Mouse (Mus musculus) frontal cortex, postnatal 10 days (tissue): ENCODE results near the gene Gatad2a.
A peak's percentile ranks its signal among the peaks of the same experiment; 100 is the strongest.

Experiments used
- DNase-seq, 2 experiments: peaks; one replicate each; pipeline ENCODE4 v3.0.0; 2022; ENCODE audit warnings: low spot score in 2 of 2, mixed read lengths in 1 of 2

Gatad2a gene

DNA sequence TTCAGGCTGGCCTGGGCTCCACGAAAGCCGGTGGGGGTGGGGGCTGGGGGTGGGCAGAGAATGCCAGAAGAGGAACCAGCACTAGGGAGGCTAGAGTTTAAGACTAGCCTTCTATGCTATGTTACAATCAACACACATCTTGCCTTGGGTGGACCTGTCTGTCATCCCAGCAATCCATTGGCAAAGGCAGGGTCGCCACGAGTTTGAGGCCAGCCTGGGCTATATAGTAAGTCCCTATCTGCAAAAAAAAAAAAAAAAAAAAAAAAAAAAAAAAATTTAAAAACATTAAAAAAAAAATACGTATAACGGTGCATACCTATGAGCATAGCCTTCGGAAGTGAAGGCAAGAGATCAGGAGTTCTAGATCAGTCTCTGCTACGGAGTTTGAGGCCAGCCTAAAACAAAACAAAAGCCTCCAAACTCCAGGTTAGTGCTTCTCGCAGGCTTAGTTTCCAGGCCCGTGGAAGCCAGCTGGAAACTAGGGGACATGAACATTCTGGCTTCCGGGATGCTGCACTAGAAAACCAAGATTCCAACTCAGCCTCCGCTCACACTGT lies 95.2 kb downstream of the Gatad2a start:
- no peak for DNase-seq

DNA sequence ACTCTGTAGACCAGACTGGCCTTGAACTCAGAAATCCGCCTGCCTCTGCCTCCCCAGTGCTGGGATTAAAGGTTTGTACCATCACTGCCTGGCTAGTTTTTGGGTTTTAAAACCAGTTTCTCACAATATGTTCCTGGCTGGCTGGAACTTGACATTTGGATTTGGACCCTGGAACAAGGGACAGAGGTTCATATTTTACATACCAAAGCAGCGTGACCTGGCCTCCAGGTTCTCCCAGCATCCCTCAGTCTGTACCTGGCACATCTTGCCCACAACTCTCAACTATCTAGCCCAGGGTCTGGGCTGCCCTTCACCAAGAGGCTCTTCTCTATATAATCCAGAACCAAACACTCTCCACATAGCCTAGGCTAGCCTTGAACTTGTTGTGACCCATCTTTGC lies 96.3 kb downstream of the Gatad2a start:
- no peak for DNase-seq

DNA sequence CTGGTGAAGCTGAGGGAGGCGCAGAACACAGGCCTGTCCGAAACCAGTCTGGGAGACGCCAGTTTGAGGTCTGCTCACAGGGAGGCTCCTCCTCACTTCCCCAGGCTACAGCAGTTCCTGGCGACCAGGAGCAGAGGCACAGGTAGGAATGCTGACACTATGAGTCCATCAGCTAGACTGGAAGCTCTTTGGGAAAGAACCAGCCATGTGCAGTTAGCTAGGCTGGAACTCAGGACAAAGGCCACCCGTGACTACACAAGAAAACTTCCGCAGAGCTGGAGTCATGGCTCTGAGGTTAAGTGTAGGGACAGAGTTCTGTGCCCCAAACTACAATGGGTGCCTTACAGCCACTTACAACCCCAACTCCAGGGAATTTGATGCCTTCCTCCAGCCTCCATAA lies 98.3 kb downstream of the Gatad2a start:
- DNase-seq, result no peak

DNA sequence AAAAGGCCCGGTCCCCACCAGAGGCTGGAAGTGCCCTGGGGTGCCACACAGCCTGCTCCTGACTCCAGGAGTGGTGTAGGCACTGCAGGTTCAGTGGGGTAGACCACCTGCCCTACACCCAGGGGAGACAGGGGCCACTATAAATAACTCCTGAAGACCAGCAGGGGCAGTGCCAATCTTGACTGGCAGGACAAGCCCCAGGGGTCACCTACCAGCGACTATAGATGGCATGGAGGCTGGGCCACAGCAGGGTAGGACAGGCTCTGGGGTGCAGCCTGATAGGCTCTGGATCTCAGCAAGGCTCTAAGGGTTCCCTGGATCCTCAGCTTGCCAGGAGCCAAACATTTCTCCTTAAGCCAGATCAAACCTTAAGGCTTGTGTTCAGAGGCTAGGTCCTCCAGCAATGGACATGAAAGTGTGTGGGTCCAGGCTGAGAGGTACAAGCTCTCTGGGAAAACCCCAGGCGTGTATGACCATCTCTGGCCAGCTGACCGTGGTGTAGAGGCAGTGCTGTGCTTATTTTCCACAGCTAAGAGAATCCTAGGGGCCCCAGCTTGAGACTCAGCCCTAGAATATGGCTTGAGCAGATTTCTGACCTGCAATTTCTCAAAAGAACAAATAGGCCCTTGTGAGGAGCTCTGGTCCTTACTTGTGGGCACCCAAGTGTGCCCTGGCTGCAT lies 100.3 kb downstream of the Gatad2a start:
- DNase-seq, result no peak

DNA sequence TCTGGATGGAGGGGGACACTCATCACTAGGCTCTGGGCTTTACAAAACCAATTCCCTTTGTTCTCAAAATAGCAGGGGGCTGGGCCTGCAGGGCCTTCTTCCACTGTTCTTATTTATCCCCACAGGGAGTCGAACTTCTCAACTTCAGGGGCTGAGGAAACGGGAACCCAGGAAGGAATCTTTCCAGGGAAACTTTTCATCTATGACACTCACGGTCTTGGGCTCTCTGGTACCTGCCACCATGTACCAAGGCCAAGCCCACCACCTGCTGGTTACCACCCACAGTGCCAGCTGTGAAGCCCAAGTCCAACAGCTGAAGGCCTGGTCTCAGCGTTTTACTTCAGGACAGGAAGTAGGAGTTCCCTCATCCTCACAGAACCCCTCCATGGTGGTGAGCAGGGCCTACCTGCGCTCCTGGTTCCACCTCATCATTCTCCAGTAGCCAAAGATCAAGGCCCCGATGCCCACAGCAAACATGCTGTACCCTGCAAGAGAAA lies 101.3 kb downstream of the Gatad2a start:
- no peak for DNase-seq

DNA sequence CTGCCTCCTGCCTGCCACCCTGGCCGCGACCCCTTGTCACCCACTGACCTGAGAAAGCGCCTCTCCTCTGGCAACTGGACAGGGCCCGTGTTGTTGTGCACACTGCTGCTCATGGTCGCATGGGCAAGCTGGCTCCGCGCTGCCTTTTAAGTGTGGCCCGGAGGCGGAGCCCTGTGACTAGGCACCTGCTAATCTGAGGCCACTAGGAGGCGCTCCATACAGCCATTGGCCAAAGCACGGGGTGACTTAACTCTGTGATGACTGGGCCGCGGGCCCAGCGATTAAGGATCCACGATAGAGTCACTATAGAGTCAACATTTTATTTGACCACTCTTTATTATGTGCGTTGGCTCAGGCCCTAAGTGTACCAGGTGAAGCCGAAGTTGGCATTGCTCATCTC lies 102.3 kb downstream of the Gatad2a start:
- peak in 1 of 2 experiments; percentile 47 for DNase-seq

DNA sequence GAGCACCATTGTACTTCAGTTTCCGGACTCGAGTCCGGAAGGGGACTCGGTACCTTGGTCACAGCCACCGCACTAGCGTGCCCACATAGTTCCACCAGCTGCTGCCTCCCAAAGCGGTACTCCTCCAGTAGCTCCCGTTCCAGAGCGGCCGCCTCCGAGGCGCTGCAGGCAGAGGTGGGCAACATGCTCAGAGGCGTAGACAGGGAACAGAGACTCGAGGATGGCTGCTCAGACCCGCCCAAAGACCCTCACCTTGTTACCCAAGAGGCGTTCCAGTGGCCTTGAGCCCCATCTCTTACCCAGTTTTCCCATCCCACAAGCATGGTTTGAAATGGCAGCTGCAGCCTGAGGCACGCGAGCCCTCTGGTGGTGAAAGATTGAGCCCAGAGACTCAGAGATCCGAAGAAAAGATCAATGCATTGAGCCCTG lies 105.4 kb downstream of the Gatad2a start:
- peak in 1 of 2 experiments; percentile 63 for DNase-seq

DNA sequence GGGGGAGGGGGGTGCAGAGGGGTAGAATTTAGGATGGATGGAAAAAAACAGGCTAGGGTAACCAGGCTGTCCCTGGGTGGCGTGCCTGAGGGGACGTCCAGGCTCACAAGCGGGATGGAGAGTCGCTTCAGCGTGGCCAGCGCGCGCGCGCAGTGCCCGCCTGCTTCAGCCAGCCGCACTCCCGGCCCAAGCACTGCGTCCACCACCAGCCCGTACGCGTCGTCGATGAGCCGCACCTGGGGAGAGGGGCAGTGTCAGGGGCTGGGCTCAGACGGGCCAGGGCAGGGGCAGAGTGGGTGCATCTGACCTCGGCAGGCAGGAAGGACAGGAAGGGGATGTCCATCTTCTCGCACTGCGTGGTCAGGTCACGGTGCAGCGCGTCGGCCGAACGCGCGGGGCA lies 107.3 kb downstream of the Gatad2a start:
- DNase-seq, result no peak

DNA sequence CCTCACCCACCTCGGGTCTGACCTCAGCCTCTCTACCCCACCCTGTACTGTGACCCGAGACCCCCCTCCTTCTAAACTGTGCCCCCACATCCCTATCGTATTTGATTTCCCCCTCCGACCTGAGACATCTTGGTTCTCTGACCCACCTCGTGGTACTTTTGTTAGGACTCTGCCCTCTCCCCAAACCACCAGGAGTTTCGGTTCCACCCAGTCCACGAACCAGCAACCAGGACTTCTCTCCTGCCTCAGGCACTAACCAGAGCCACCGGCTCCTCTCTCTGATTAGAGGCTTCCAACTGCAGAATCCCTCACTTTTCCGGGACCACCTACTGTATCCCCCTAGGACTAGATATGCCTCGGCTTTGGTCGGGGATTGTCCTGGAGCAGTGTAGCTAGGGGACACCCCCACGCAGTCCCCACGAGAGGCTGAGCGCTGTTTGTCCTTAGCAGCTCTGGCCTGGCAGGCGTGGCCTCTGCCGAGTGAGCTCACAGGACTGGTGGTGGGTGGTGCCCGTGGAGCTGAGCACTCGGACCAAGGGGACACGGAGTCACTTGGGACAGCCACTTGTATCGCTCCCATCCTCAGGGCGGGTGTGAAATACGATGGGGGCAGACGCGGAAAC lies 107.8 kb downstream of the Gatad2a start:
- DNase-seq, result no peak

DNA sequence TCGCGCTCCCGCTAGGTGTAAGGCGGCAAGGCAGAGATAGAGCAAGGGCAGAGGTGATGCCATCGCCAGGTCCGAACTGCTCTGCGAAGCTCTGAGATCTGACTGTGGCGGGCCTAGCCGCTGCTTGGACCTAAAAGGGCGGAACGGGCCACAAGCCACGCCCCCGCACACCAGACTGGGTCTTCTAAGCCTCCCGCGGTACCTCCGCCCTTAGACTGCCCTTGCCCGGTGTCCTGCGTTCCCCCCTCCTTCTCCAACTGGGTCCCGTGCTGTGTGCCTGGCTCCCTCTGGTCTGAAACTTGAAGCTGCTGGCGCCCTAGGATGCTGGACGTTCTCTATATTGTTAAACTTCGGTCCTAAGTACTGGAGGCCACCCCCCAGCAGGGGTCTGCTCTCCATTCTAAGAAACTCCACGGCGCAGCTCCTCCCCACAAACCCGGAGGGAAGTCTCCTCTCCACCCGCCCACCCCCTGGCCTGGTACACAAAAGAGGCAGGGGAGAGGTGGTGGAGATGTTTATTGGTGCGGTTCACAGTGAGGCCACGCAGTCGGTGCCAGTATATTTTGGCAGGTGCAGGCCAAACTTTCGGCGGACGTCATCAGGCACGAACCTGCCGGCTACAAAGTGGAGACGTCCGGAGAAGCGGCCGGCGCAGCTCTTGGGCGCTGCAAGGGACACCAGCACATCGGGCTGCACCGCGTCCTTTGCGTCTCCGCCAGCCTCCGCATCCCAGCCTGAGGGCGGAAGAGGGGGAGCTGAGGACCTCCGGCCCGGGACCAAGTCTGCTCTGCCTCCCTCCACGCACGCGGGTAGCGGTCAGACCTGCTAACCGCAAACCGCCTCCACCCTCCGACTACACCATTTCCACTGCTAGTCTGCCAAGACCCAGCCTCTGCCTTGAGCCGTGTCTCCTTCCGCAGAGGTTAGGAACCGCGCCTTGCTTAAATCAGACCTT lies 108.6 kb downstream of the Gatad2a start, which contains the start of gene Cilp2:
Cilp2 (minus strand) TSS at position 399 of the 955 bp plus-strand sequence.
- DNase-seq, result no peak

DNA sequence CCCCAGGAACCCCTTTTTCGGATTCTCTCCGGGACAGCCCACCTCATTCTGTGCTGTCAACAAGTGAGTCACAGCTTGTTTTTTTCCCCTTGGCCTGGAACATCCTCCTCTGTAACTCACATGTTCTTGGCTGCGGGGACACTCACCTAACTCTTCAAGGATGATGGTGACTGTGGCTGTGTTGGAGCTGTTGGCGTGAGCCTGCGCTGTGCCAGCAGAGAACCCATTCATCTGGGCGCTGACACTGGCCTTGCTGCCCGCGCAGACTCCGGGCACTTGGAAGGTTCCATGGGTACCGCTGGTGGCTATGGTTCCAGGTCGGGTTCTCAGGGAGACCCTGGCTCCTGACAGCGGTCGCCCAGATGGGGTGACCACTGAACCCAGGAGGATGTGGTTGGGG lies 112.0 kb downstream of the Gatad2a start:
- no peak for DNase-seq

DNA sequence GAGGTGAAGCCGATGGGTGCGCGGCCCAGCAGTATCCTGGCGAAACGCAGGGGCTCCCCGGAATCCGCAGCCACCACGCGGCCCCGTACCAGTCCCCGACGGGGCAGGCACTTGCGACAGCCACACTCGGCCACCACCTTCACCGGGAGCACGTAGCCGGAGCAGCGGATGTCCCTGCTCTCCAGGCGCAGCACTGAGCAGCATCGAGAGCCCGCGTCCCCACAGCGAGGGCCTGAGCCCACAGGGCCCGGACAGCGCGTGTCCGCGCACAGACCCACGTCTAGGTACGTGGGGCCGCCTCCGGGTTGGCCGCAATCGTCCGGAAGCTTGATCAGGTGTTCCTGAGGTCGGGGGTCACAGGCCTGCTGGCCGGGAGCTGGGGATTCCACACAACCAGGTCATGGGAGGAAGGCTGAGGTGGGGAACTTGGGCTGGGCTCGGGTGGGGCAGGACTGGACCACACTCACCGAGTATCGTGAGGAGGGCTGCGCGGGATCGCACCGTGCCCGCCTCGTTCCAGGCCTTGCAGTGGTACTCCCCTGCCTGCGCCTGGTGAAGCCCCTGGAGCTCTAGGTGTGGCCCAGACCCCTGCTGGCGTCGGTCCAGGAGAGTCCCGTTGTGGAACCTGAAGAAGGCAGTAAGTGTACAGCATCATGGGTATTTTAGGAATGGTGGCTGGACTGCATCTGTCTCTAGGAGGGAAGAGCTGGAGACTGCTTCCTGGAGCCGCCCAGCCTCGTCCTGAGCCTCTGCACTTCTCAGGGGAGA lies 113.2 kb downstream of the Gatad2a start:
- no peak for DNase-seq

DNA sequence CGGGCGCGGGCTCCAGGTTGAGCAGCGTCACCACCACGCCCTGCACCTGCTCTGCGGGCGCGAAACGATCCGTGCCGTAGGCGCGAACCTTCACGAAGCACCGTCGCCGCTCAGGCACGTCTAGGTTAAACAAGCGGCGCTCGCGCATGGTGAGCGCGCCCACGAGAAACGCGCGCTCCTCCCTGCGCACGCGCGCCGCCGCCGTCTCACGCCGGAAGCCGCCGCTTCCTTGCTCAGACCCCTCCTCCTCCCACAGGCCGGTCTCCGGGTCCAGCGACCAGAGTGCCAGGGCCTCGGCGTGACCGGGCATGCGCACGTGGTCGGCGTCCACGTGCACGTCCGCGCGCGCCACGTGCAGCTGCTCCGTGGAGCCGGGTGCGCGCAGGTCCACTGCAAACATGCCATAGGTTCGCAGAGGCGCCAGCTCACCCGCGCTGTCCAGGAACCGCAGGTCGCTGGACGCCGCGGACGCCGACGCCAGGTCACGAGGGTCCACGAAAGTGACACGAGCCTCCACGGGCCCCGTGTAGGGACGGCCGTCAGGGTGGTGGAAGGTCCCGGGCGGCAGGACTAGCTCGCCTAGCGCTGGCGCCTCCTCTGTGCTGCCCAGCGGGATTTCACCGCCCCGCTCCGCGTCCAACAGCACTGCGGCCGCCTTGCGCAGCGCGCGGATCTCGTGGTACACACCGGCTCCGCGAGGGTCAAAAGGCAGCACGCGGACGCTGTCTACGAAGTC lies 114.0 kb downstream of the Gatad2a start:
- DNase-seq, result peak in 1 of 2 experiments; percentile 72

DNA sequence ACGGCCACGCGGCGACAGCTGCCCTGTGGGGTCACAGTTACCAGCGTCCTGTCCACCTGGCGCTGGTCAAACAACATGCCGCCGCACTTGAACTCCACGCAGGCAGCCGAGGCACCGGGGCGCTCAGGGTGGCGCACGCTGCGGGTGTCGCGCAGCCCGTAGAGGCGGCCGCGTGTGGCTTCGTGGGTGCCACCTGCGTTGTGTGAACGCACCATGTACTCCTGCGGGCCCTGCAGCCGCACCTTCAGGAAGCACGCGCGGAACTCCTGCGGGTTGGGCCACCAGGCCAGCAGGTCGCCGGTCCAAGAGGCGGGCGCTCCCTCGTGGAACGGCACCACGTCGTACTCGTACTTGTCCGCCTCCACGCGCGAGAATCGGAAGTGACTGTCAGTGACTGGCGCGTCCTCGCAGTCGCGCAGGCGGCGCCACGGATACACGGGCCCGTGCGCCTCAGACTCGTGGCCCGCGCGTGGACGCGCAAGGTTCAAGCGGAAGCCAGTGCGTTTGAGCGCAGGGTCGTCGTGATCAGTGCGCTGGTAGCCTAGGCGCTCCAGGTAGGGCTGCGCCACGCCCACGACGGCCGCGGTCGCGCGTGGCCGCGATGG lies 114.8 kb downstream of the Gatad2a start:
- no peak for DNase-seq

DNA sequence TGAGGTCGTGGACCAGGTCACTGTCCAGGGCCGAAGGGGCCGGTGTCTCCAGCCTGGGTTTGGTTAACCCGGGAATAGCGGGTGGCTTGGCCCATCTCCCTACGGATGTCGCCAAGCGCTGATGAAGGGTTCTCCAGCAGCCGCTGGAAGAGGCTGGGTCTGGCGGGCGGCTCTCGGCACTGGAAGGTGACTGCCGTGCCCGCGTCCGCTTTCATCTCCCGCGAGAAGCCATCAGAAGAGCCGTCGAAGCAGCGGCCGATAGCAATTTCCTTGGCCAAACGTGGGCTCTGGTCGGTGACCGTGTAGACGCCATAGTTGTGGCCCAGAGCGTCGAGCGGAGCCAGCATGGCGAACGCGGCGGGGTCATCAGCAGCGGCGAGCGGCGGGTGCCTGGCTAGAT lies 115.3 kb downstream of the Gatad2a start:
- DNase-seq, result no peak

DNA sequence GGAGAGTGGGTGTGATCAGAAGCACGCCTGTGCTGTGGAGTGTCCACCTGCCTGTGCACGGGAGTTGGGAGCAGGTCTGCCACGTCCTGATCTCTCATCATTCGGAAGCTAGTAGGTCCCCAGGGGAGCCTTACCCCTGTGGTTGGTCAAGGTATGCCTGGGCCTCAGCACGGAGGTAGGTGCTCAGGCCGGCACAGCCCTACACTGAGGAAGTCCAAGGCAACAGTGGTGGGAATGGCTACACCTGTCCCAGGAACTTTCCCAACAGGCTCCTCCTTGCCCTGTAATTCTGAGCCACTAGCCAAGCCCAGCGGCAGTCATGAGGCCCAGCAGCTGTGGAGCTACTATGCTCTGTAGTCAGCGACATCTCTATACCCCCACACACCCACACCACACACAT lies 116.5 kb downstream of the Gatad2a start:
- no peak for DNase-seq

DNA sequence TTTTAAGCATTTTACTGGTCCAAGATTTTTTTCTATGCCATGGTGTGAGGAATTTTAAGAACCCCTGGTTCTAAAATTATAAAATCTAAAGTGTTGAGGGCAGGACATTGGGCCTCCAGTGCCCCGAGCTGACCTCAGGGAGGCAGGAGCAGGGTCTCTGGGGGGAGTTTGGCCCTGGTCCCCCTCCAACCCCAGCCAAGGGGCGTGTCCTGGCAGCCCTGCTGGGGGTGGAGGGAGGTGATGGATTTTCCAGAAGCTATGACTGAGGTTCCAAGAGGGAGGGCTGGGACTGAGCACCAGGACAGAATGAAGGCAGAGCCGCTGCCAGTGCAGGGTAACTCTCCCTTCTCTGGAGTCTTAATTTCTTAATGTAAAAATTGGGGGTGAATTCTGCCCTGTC lies 118.2 kb downstream of the Gatad2a start:
- no peak for DNase-seq

DNA sequence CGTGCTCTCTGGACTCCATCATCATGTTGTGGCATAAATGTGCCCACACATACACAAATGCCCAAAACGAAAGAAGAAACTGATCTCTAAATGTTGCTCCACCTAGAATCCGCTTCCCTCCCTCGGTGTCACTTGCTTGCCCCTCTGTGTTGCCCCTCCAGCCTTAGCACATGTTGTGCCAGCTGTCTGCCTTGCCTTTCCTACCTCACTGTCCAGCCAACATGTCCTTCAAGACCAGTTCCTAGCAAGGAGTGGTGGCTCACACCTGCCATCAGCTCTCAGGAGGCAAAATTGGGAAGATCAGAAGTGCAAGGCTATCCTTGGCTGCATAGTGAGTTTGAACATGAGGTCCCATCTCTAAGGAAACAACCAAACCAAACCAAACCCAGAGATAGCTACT lies 118.8 kb downstream of the Gatad2a start:
- DNase-seq, result no peak

DNA sequence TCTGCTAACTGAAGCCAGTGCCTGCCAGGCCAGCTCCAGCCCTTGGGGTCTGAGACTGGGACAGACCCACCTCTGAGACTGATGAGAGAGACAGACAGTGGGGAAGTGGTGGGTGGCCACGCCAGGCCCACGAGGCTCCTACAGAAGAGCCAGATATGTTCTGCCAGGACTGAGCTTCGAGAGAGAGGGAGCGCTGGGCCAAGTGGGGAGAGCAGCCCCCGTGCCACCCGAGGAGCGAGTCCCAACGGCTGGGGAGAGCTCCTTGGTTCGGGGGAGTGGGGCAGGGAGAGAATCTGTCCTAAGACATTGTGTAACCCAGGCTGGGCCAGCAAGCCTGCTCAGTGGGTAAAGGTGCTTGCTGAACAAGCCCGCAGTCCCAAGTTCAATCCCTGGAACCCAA lies 119.2 kb downstream of the Gatad2a start:
- no peak for DNase-seq

DNA sequence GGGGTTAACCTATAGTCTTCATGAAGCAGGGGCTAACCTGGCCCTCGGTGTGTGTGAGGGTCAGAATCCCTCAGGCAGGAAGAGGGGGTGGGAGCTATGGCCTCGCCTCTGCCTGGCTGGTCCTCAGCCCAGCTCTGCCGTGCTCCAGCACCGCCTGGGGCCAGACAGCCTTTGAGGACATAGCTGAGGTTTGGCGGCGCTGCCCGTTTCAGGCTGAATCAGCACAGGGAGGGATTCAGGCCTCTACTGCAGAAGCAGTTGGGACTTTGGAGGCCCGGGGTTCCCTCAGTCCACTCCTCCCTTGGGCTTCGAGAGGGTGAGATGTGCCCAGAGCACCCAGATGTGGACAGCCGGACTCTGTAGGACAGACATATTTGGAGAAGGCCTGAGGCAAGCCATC lies 120.1 kb downstream of the Gatad2a start:
- DNase-seq, result no peak
